13 mouse cellular contexts compared by ENCODE assay signal in the genomic region with DNA sequence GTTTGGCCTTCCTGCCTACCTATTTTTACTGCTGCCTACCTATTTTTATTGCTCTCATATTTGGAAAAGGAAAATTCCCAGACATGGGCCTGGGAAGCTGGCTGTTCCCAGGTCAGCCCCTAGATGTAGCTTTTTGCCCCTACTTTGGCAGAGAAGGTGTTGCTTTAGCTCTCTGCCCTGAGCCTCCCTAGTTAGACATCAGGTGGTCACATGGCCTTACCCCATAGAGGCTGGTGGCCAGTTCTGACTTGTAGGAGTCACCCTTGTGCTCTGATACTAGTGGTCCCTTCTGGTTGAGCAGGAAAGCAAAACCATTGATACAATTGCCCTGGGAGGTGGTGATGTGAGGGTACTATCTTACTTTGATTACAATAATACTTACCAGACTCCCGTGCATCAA.
"Had no signal": no experiment of that assay in that cellular context is flagged by ENCODE, and none has a peak within 500 bp of the region (broad histone marks: within the 10 kb centered on the region; RNA-seq: fewer than 3 reads in every experiment).

No protein-coding gene starts in this region.

- H3K27me3 ChIP-seq: lung, embryonic 15.5 days; megakaryocyte, embryonic 14.5 days; midbrain, embryonic 13.5 days; midbrain, embryonic 15.5 days; neural tube, embryonic 12.5 days; stomach, embryonic 15.5 days had no signal

- ATAC-seq: midbrain, embryonic 13.5 days; midbrain, embryonic 15.5 days had no signal

- H3K4me3 ChIP-seq: lung, embryonic 15.5 days; megakaryocyte, embryonic 14.5 days; midbrain, embryonic 13.5 days; midbrain, embryonic 15.5 days; neural tube, embryonic 12.5 days; stomach, embryonic 15.5 days had no signal

- H3K9ac ChIP-seq: lung, embryonic 15.5 days; midbrain, embryonic 13.5 days; midbrain, embryonic 15.5 days; neural tube, embryonic 12.5 days; stomach, embryonic 15.5 days had no signal

- DNase-seq: right cerebral cortex, postnatal 14 days; thymus, adult 2 months; thymus, postnatal 25 days; thymus, postnatal 4 days had no signal

- H3K4me1 ChIP-seq: lung, embryonic 15.5 days; megakaryocyte, embryonic 14.5 days; midbrain, embryonic 13.5 days; midbrain, embryonic 15.5 days; neural tube, embryonic 12.5 days; stomach, embryonic 15.5 days had no signal

- H3K36me3 ChIP-seq: lung, embryonic 15.5 days; midbrain, embryonic 13.5 days; midbrain, embryonic 15.5 days; neural tube, embryonic 12.5 days; stomach, embryonic 15.5 days had no signal

- H3K27ac ChIP-seq: lung, embryonic 15.5 days; macrophage; midbrain, embryonic 13.5 days; midbrain, embryonic 15.5 days; neural tube, embryonic 12.5 days; stomach, embryonic 15.5 days; stomach, postnatal 0 days had no signal

- H3K9me3 ChIP-seq: lung, embryonic 15.5 days; midbrain, embryonic 13.5 days; midbrain, embryonic 15.5 days; neural tube, embryonic 12.5 days; stomach, embryonic 15.5 days had no signal

- H3K4me2 ChIP-seq: lung, embryonic 15.5 days; midbrain, embryonic 11.5 days; midbrain, embryonic 13.5 days; midbrain, embryonic 15.5 days; neural tube, embryonic 12.5 days; stomach, embryonic 15.5 days had no signal
